Mouse (Mus musculus) cerebellum, adult (tissue): Measurements from ENCODE around the gene Rab29.
"Not testable (repeated sequence)": the region's sequence is repeated elsewhere in the genome, so short reads cannot be mapped to it uniquely, and the experiment has no call there.

Source experiments
- ATAC-seq: cut with Nextera tagmentation; 2 replicates; pipeline ENCODE4 v1.9.2; 2017; ENCODE audit warnings: mild to moderate bottlenecking, moderate library complexity, mixed read lengths; ENCODE audit not compliant: insufficient number of reproducible peaks, low FRiP score, low TSS enrichment

Gene Rab29

GRCm38 (mm10) chr1:131867093-131867945 is at the start of gene Rab29:
Gene Rab29, plus strand, starts transcription at chr1:131867224.
- peak; percentile 90 for ATAC-seq

- not testable (repeated sequence) for ATAC-seq
These were observed 46.7 kb upstream of the Rab29 start for GRCm38 (mm10) chr1:131820353-131820752.

DNA sequence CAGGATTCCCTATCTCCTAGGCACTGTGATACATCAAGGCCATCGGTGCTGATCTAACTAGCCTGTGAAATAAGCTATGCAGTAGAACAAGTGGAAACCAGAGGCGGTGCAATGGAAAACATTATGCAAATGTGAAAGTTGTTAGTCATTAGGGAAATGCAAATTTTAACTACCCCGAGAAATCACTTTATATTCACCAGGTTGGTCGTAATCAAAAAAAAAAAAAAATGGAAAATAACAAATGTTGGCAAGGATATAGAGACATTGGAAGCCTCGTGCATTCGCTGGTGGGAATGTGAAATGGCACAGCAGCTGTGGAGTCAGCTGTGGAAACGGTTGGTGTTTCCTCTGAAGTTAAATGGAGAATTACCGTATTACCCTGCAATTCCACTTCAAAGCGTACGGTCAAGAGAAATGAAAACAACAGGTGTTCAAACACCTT is 46.1 kb upstream of the Rab29 start:
- no peak for ATAC-seq

DNA sequence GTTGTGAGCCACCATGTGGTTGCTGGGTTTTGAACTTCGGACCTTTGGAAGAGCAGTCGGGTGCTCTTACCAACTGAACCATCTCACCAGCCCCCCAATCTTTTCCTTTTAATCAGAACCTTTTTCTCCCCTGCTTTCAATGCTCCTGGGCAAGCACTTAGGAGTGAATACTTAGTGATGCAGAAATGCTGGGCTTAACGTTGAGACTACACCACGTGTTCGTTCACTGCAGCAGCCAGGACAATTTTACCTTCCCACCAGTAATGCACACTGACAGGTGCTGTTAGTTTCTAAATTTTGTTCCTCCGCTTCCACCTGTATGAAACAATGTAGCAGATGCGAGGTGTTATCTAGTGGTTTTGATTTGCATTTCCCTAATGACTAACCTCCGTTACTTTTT is 44.7 kb upstream of the Rab29 start:
- no peak for ATAC-seq

- ATAC-seq = no peak
These were observed 44.0 kb upstream of the Rab29 start for GRCm38 (mm10) chr1:131822856-131823492.

DNA sequence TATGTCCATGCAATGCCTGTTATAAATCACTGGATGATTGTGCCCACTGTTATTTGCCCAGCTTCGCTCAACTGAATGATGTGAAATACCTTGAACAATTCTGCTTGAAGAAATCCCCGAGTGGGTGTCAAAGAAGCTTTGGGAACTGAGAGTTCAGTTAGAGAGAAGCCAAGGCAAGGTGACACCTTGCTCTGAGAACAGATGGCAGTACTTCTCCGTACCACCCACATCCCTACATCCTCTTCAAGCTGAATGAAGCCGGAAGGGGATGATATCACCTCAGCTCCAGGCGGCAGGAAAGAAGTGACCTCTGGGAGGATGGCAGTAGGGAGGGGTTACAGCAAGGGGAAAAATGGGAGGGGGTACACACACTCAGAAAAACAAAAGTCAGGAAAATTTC is 43.5 kb upstream of the Rab29 start:
- ATAC-seq = no peak

DNA sequence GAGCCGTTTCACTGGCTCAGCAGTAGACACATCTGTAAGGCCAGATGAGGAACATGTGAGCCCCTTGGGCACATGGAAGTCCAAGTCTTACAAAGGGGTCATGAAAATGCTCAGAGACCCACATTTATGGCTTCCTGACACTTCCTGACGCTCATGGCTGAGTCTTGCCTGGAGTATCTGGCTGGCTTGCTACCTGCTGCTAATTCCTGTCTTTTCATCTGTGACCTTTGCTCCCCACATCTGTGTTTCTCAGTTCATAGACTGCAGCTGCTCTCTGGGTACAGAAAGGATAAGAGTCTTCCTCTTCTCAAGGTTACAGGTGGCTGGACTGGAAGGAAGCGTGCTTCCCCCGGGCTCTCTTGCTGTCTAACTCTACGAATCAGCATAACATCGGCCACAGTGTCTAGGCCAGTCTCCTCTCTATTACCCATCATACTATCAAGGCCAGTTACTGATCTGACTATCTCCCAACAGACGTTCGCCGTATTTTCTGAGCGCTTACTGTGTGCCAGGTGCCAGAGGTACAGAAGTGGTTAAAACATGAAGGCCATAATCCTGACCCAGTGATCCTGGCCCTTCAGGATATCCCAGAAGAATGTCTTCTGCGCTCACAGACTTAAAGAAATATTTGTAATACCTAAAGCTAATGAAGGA is 42.4 kb upstream of the Rab29 start:
- no peak for ATAC-seq

GRCm38 (mm10) chr1:131827207-131827786 is 39.7 kb upstream of the Rab29 start, which contains the start of gene Slc41a1:
Gene Slc41a1, plus strand, starts transcription at chr1:131827493.
- ATAC-seq = no peak; the same call in 1 of the 2 replicates

- ATAC-seq = peak; percentile 91
These were observed 39.2 kb upstream of the Rab29 start for GRCm38 (mm10) chr1:131827787-131828258.

- peak; percentile 21; the same call in 1 of the 2 replicates for ATAC-seq
These were observed 38.5 kb upstream of the Rab29 start for GRCm38 (mm10) chr1:131828297-131829126.

DNA sequence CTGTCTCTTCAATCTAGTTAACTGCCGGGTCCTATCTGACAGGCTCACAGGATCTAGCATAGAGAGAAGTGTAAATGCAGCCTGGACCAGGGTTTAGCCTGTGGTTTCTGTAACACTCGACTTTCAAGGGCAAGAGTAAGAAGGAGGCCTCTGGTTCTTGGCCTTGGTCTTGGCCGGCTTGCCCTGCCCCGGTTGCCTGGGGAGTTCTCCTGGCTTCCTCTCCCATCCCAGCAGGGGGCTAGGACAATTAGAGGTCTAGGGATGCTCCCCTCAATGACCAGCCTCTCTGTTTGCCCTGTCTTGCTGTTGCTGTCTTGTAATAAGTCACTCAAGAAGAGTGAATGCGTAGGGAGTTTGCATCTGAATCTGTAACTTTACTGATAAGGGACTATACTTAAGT is 37.7 kb upstream of the Rab29 start:
- ATAC-seq = no peak

GRCm38 (mm10) chr1:131830561-131830960 is 36.5 kb upstream of the Rab29 start:
- no peak for ATAC-seq

- no peak for ATAC-seq
These were observed 35.9 kb upstream of the Rab29 start for GRCm38 (mm10) chr1:131830971-131831641.

- no peak for ATAC-seq
These were observed 30.0 kb upstream of the Rab29 start for GRCm38 (mm10) chr1:131837035-131837434.

GRCm38 (mm10) chr1:131838542-131838941 is 28.5 kb upstream of the Rab29 start:
- no peak for ATAC-seq

- ATAC-seq = no peak
These were observed 27.7 kb upstream of the Rab29 start for GRCm38 (mm10) chr1:131839279-131839678.

- no peak for ATAC-seq
These were observed 24.8 kb upstream of the Rab29 start for GRCm38 (mm10) chr1:131842221-131842620.

GRCm38 (mm10) chr1:131843758-131844157 is 23.3 kb upstream of the Rab29 start:
- no peak for ATAC-seq

GRCm38 (mm10) chr1:131844883-131845282 is 22.1 kb upstream of the Rab29 start:
- no peak for ATAC-seq
